Mouse (Mus musculus): ENCODE data around the gene Kcne1.

DNA sequence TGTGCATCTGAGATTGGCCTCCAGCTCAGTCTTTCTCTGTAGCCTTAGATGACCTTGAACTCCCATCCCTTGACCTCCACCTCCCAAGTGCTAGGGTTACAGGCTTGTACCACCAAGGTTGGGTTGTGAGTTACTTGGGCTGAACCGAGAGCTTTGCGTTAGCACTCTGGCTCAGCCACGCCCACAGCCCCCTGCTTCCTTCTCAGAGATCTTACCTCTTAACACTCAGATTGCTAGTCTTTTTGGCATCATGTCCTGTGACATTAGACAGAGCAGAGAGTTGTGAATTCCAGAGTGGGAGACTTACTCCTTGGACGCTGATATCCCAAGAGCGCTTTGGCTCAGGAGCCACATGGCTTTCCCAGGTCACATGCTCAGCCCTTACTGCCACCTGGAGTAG is 56.8 kb downstream of the Kcne1 start:
- TF ChIP-seq CTCF (IDR thresholded peaks at IDR 0.05) (no peak), POLR2A (IDR thresholded peaks at IDR 0.05; ENCODE audit: insufficient read depth, low read depth, low read length) (no peak)

All from heart, adult 2 months (tissue).